Comparison of ENCODE assay signal across 8 mouse cellular contexts in the genomic region with DNA sequence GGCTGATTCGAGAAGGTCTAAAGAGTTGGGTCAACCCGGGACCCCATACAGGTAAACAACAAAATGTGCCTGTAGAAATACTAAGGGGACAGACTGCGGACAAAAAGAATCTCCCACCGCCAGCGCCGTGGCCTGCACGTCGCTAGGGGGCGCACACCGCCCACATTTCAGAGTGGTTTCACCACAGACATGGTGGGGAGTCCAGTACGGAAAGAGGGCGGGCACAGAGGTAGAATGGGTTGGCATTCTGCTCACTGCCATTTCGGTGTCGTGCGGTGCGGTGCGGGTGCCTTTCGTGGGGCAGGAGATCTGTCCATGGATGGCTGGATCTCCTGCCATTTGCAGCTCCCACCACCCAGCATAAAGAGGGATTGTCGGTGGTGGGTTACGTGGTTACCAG. TPM values are rescaled to one million over a fixed set of nuclear protein-coding genes. Genes with fewer than 3 reads are reported as not detected.
DNase-seq lines count a peak whose midpoint lies in the region; ATAC-seq and TF ChIP-seq lines count a peak whose summit lies in the region.

No protein-coding gene starts in this region.

- peak; percentile 94 for TF ChIP-seq CTCF in C2C12 (IDR thresholded peaks at IDR 0.05; ENCODE audit: control insufficient read depth, insufficient read depth, insufficient read length)
- peak; percentile 98 for TF ChIP-seq CTCF in brain, embryonic 14.5 days (IDR thresholded peaks at IDR 0.05; ENCODE audit: borderline replicate concordance, extremely low read depth, insufficient read depth, insufficient read length)

- peaks cover 48% of the 10 kb centered on the region for H3K79me3 ChIP-seq in C2C12 (ENCODE audit: low read depth)

- DNase-seq in brain, embryonic 14.5 days (ENCODE audit: low read depth), result peak; percentile 94
- peak; percentile 46 for DNase-seq in fibroblast of lung, adult 2 months (ENCODE audit: low read depth)
- DNase-seq in kidney, postnatal 14 days, result peak; percentile 93
- DNase-seq in liver, embryonic 13.5 days, result peak; percentile 56
- peak; percentile 75 to 86 for DNase-seq in natural killer cell, adult 2 months (ENCODE audit: low spot score in 2 of 2)

- H3K27me3 ChIP-seq in C2C12 (ENCODE audit: control insufficient read depth, insufficient read depth, insufficient read length), result no peaks in the 10 kb centered on the region
- no peaks in the 10 kb centered on the region for H3K27me3 ChIP-seq in heart, embryonic 14.5 days (ENCODE audit: control insufficient read depth, insufficient read depth, low read length)
- H3K27me3 ChIP-seq in liver, embryonic 13.5 days, result peaks cover 59% of the 10 kb centered on the region
- H3K27me3 ChIP-seq in stomach, embryonic 14.5 days (ENCODE audit: control insufficient read depth, insufficient read depth, low read length), result peaks cover 3% of the 10 kb centered on the region; the same call in 1 of the 2 replicates

- WGBS in heart, embryonic 14.5 days, result 4% methylated on average over 20 of the region's 20 CpGs
- WGBS in liver, embryonic 13.5 days (ENCODE audit: insufficient replicate concordance), result 2% methylated on average over 20 of the region's 20 CpGs
- 1% methylated on average over 20 of the region's 20 CpGs for WGBS in stomach, embryonic 14.5 days

- H3ac ChIP-seq in C2C12 (ENCODE audit: control insufficient read depth, insufficient read length, low read depth), result peak overlapping the region; percentile 78

- no peak for TF ChIP-seq POLR2A in brain, embryonic 14.5 days (IDR thresholded peaks at IDR 0.05; ENCODE audit: borderline replicate concordance, extremely low read depth, insufficient read depth, insufficient read length, poor library complexity, severe bottlenecking)

- H3K9me3 ChIP-seq in heart, embryonic 14.5 days (ENCODE audit: control insufficient read depth, low read length), result no peaks in the 10 kb centered on the region
- H3K9me3 ChIP-seq in liver, embryonic 13.5 days (replicated peaks), result no peaks in the 10 kb centered on the region
- no peaks in the 10 kb centered on the region for H3K9me3 ChIP-seq in stomach, embryonic 14.5 days (ENCODE audit: control insufficient read depth, low read depth, low read length)

- H3K36me3 ChIP-seq in C2C12 (ENCODE audit: control insufficient read depth, insufficient read depth), result peaks cover 49% of the 10 kb centered on the region
- peaks cover 48% of the 10 kb centered on the region for H3K36me3 ChIP-seq in heart, embryonic 14.5 days (ENCODE audit: control insufficient read depth, insufficient read depth, low read length)
- peaks cover 42% of the 10 kb centered on the region for H3K36me3 ChIP-seq in liver, embryonic 13.5 days
- H3K36me3 ChIP-seq in stomach, embryonic 14.5 days (ENCODE audit: control insufficient read depth, insufficient read depth, low read length), result peaks cover 28% of the 10 kb centered on the region

- H3K79me2 ChIP-seq in C2C12 (ENCODE audit: control insufficient read depth, insufficient read depth), result peaks cover 63% of the 10 kb centered on the region

- H3K4me1 ChIP-seq in heart, embryonic 14.5 days (ENCODE audit: control insufficient read depth in 2 of 2, insufficient read depth in 2 of 2, low read length in 2 of 2), result peaks cover 11 to 15% of the 10 kb centered on the region in 2 experiments
- peaks cover 15% of the 10 kb centered on the region for H3K4me1 ChIP-seq in liver, embryonic 13.5 days (replicated peaks)
- peaks cover 16% of the 10 kb centered on the region for H3K4me1 ChIP-seq in stomach, embryonic 14.5 days (ENCODE audit: control insufficient read depth, insufficient read depth, low read length)

- peak overlapping the region; percentile 34 to 96 for H3K27ac ChIP-seq in heart, embryonic 14.5 days (replicated peaks in 1 of 2; ENCODE audit: control insufficient read depth in 1 of 2, insufficient read depth in 1 of 2, low read depth in 2 of 2, low read length in 2 of 2)
- no peak overlapping the region for H3K27ac ChIP-seq in liver, embryonic 13.5 days
- H3K27ac ChIP-seq in stomach, embryonic 14.5 days (ENCODE audit: low read length), result no peak overlapping the region

- no peak for ATAC-seq in heart, embryonic 14.5 days (ENCODE audit: insufficient number of reproducible peaks, insufficient read depth, low FRiP score, low read depth)
- 0 out of 2 replicates have a peak, but pooled peaks have one; percentile 8 for ATAC-seq in liver, embryonic 13.5 days (ENCODE audit: low read depth)
- ATAC-seq in stomach, embryonic 14.5 days (ENCODE audit: insufficient number of reproducible peaks, insufficient read depth, low FRiP score, low read depth), result peak; percentile 51; the same call in 1 of the 2 replicates

- H3K4me3 ChIP-seq in C2C12 (ENCODE audit: insufficient read depth, poor library complexity, severe bottlenecking), result peak overlapping the region; percentile 89
- peak overlapping the region; percentile 74 to 84 for H3K4me3 ChIP-seq in heart, embryonic 14.5 days (ENCODE audit: control insufficient read depth in 1 of 2, insufficient read depth in 1 of 2, low read depth in 1 of 2, low read length in 2 of 2)
- H3K4me3 ChIP-seq in liver, embryonic 13.5 days (replicated peaks), result peak overlapping the region; percentile 59
- H3K4me3 ChIP-seq in stomach, embryonic 14.5 days (ENCODE audit: low read depth, low read length), result peak overlapping the region; percentile 49

- H3K9ac ChIP-seq in heart, embryonic 14.5 days (ENCODE audit: low read length), result peak overlapping the region; percentile 86
- peak overlapping the region; percentile 68 for H3K9ac ChIP-seq in liver, embryonic 13.5 days
- H3K9ac ChIP-seq in stomach, embryonic 14.5 days (replicated peaks; ENCODE audit: low read depth, low read length), result peak overlapping the region; percentile 51; the same call in 1 of the 2 replicates

- peak overlapping the region; percentile 94 for H3K4me2 ChIP-seq in heart, embryonic 14.5 days (ENCODE audit: low read length)
- H3K4me2 ChIP-seq in liver, embryonic 13.5 days, result peak overlapping the region; percentile 63
- H3K4me2 ChIP-seq in stomach, embryonic 14.5 days (replicated peaks; ENCODE audit: low read depth, low read length), result peak overlapping the region; percentile 96

TF ChIP-seq in C2C12, 6 proteins besides CTCF, POLR2A, EP300 and RAD21:
- TF ChIP-seq MAX (IDR thresholded peaks at IDR 0.05) (no peak), MYOG (IDR thresholded peaks at IDR 0.05; ENCODE audit: control insufficient read depth, extremely low read depth, insufficient read length) (no peak), USF1 (IDR thresholded peaks at IDR 0.05; ENCODE audit: low read depth) (no peak), CEBPB (IDR thresholded peaks at IDR 0.05; ENCODE audit: low read depth) (no peak)

RNA-seq across cellular contexts. Expression of gene Ccnd1, which starts 2.2 kb away (rescaled TPM):
- 196 TPM for polyA plus RNA-seq in C2C12 (2012; fragmentation: generic; extraction: Trizol)
- 46.2 and 55.4 TPM in 2 replicates for polyA plus RNA-seq in brain, embryonic 14.5 days (2012; rRNA removed)
- 48.7 and 63.7 TPM in 2 replicates for polyA plus RNA-seq in heart, embryonic 14.5 days (2014; fragmentation: Nextera tagmentation; extraction: Ambion mirVana)
- polyA plus RNA-seq in liver, embryonic 13.5 days (2015; fragmentation: Nextera tagmentation; extraction: Ambion mirVana), result 36.8 and 50.3 TPM in 2 replicates
- 82.9 and 95.3 TPM in 2 replicates for polyA plus RNA-seq in stomach, embryonic 14.5 days (2014; fragmentation: Nextera tagmentation; extraction: Ambion mirVana)

RNA-seq across cellular contexts. Expression of gene LTO1, which starts 22.6 kb away (rescaled TPM):
- polyA plus RNA-seq in C2C12 (2012; fragmentation: generic; extraction: Trizol), result 13.5 TPM
- 40.7 and 42.2 TPM in 2 replicates for polyA plus RNA-seq in brain, embryonic 14.5 days (2012; rRNA removed)
- polyA plus RNA-seq in heart, embryonic 14.5 days (2014; fragmentation: Nextera tagmentation; extraction: Ambion mirVana), result 16.1 and 19.2 TPM in 2 replicates
- 9.6 and 11.2 TPM in 2 replicates for polyA plus RNA-seq in liver, embryonic 13.5 days (2015; fragmentation: Nextera tagmentation; extraction: Ambion mirVana)
- polyA plus RNA-seq in stomach, embryonic 14.5 days (2014; fragmentation: Nextera tagmentation; extraction: Ambion mirVana), result 23.7 and 25.8 TPM in 2 replicates

RNA-seq across cellular contexts. Expression of gene Fgf15, which starts 41.2 kb away (rescaled TPM):
- polyA plus RNA-seq in C2C12 (2012; fragmentation: generic; extraction: Trizol), result 0.02 TPM
- polyA plus RNA-seq in brain, embryonic 14.5 days (2012; rRNA removed), result 24.6 and 28.4 TPM in 2 replicates
- polyA plus RNA-seq in heart, embryonic 14.5 days (2014; fragmentation: Nextera tagmentation; extraction: Ambion mirVana), result not detected in 2 replicates
- 0.07 and 0.14 TPM in 2 replicates for polyA plus RNA-seq in liver, embryonic 13.5 days (2015; fragmentation: Nextera tagmentation; extraction: Ambion mirVana)
- not detected in 2 replicates for polyA plus RNA-seq in stomach, embryonic 14.5 days (2014; fragmentation: Nextera tagmentation; extraction: Ambion mirVana)

Comparison
In these comparisons a context has a peak if more than half of its experiments do, and no peak if none do; other contexts are left out.
1. H3K27ac ChIP-seq: peak in heart, embryonic 14.5 days (2 of 2); none in liver, embryonic 13.5 days (single experiment) and stomach, embryonic 14.5 days (single experiment).
2. RNA of gene Fgf15, which starts 41.2 kb away (polyA plus RNA-seq): 24.6 to 28.4 TPM in brain, embryonic 14.5 days; 0.07 to 0.14 TPM in liver, embryonic 13.5 days, not detected in heart, embryonic 14.5 days, 0.02 TPM in C2C12 (single experiment) and not detected in stomach, embryonic 14.5 days; every median in the first group is over 10 times any median in the second.
3. Peak in every context shown above with its lines, with median percentiles within 50 percentile points of each other: H3K4me3 ChIP-seq, DNase-seq, H3K4me2 ChIP-seq and H3K9ac ChIP-seq.